Mouse (Mus musculus): Measurements from ENCODE around the gene Aqp9.

Aqp9 gene

GRCm38 (mm10) chr9:71168511-71168910 is at the start of gene Aqp9:
TSS of gene Aqp9 (minus strand) at chr9:71168682.
- peak; percentile 12 for DNase-seq

GRCm38 (mm10) chr9:71217793-71218095 is 49.3 kb upstream of the Aqp9 start:
- no peak for DNase-seq

- DNase-seq = no peak
Observed at GRCm38 (mm10) chr9:71216996-71217792, 48.7 kb upstream of the Aqp9 start.

- no peak for DNase-seq
Observed at GRCm38 (mm10) chr9:71216036-71216995, 47.8 kb upstream of the Aqp9 start.

- DNase-seq = peak; percentile 52
Observed at GRCm38 (mm10) chr9:71215248-71216035, 47.0 kb upstream of the Aqp9 start, which contains the start of gene Aldh1a2. TSS of gene Aldh1a2 (plus strand) at chr9:71215789.

GRCm38 (mm10) chr9:71213636-71214035 is 45.2 kb upstream of the Aqp9 start:
- no peak for DNase-seq

GRCm38 (mm10) chr9:71210870-71211269 is 42.4 kb upstream of the Aqp9 start:
- peak; percentile 17 for DNase-seq

- DNase-seq = no peak
Observed at GRCm38 (mm10) chr9:71209299-71209698, 40.8 kb upstream of the Aqp9 start.

- DNase-seq = no peak
Observed at GRCm38 (mm10) chr9:71202265-71202664, 33.8 kb upstream of the Aqp9 start.

GRCm38 (mm10) chr9:71198826-71199225 is 30.3 kb upstream of the Aqp9 start:
- DNase-seq = no peak

GRCm38 (mm10) chr9:71188647-71189415 is 20.3 kb upstream of the Aqp9 start:
- DNase-seq = peak; percentile 77

- no peak for DNase-seq
Observed at GRCm38 (mm10) chr9:71187396-71187795, 18.9 kb upstream of the Aqp9 start.

- DNase-seq = no peak
Observed at GRCm38 (mm10) chr9:71185823-71186222, 17.3 kb upstream of the Aqp9 start.

- DNase-seq = no peak
Observed at GRCm38 (mm10) chr9:71185285-71185684, 16.8 kb upstream of the Aqp9 start.

GRCm38 (mm10) chr9:71179964-71180700 is 11.7 kb upstream of the Aqp9 start:
- DNase-seq = no peak

GRCm38 (mm10) chr9:71179276-71179896 is 10.9 kb upstream of the Aqp9 start:
- no peak for DNase-seq

- no peak for DNase-seq
Observed at GRCm38 (mm10) chr9:71175686-71176085, 7.2 kb upstream of the Aqp9 start.

GRCm38 (mm10) chr9:71174316-71174975 is 6.0 kb upstream of the Aqp9 start:
- DNase-seq = no peak

- DNase-seq = no peak
Observed at GRCm38 (mm10) chr9:71173533-71173932, 5.1 kb upstream of the Aqp9 start.

- no peak for DNase-seq
Observed at GRCm38 (mm10) chr9:71167473-71168215, 838 bp downstream of the Aqp9 start.
